19 mouse cellular contexts compared by ENCODE assay signal in the genomic region with DNA sequence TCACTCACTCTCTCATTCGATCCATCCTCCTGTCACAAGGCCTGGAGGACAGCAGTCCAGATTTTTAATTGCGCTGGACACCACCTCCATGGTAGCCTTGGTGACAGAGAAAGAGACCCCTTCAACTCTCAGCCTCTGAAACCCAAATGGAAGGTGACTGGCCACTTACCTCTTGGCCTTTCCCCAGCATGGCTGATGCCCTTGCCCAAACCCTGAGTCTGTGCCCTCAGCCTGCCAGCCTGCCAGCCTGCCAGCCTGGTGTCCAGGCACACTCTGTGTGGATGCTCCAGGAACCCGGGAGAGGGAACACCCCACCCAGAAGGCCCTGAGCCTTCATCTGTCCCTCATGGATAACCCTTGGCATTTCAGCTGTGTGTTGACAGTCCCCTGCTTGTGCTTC. TPM values are rescaled to one million over a fixed set of nuclear protein-coding genes. Genes with fewer than 3 reads are reported as not detected.
A peak's percentile ranks its signal among the peaks of the same experiment; 100 is the strongest.
DNase-seq lines count a peak whose midpoint lies in the region; ATAC-seq and TF ChIP-seq lines count a peak whose summit lies in the region.
"Had no signal": no experiment of that assay in that cellular context is flagged by ENCODE, and none has a peak within 500 bp of the region (broad histone marks: within the 10 kb centered on the region; RNA-seq: fewer than 3 reads in every experiment).

No protein-coding gene starts in this region.

- peaks cover 18% of the 10 kb centered on the region; the same call in 1 of the 2 replicates for H3K27me3 ChIP-seq in midbrain, postnatal 0 days (ENCODE audit: insufficient read depth, low read length)

- intact Hi-C loops in left cerebral cortex, adult 2 months (cut with DNase I), result no loop called here
- intact Hi-C loops in left cerebral cortex, postnatal 14 days (cut with DNase I), result no loop called here

- no peak for ATAC-seq in midbrain, postnatal 0 days (ENCODE audit: low FRiP score)
- ATAC-seq: inflammation-experienced regulatory T-cells, adult 6 months; midbrain, embryonic 15.5 days had no signal

- peaks cover 16% of the 10 kb centered on the region for H3K4me1 ChIP-seq in midbrain, postnatal 0 days (ENCODE audit: insufficient read depth, low read length)

- peak overlapping the region; percentile 5; the same call in 1 of the 2 replicates for H3K27ac ChIP-seq in left cerebral cortex, adult 2 months
- H3K27ac ChIP-seq in midbrain, postnatal 0 days (ENCODE audit: low read depth, low read length), result no peak overlapping the region
- H3K27ac ChIP-seq: embryonic facial prominence, embryonic 12.5 days; forebrain, embryonic 12.5 days; midbrain, embryonic 15.5 days had no signal

- H3K9ac ChIP-seq in midbrain, postnatal 0 days (replicated peaks; ENCODE audit: low read length, poor library complexity, severe bottlenecking), result no peak overlapping the region
- H3K9ac ChIP-seq: embryonic facial prominence, embryonic 12.5 days; forebrain, embryonic 12.5 days; midbrain, embryonic 15.5 days had no signal

- H3K36me3 ChIP-seq in midbrain, postnatal 0 days (ENCODE audit: insufficient read depth, low read length), result peaks cover 5% of the 10 kb centered on the region; the same call in 1 of the 2 replicates
- H3K36me3 ChIP-seq: embryonic facial prominence, embryonic 12.5 days; forebrain, embryonic 12.5 days; hindbrain, embryonic 10.5 days; midbrain, embryonic 15.5 days had no signal

- H3K9me3 ChIP-seq in midbrain, postnatal 0 days (ENCODE audit: low read length), result no peaks in the 10 kb centered on the region
- H3K9me3 ChIP-seq: embryonic facial prominence, embryonic 12.5 days; forebrain, embryonic 12.5 days; hindbrain, embryonic 10.5 days; midbrain, embryonic 15.5 days had no signal

- no peak overlapping the region for H3K4me3 ChIP-seq in left cerebral cortex, adult 2 months
- no peak overlapping the region for H3K4me3 ChIP-seq in midbrain, postnatal 0 days (ENCODE audit: low read depth, low read length)
- H3K4me3 ChIP-seq: embryonic facial prominence, embryonic 12.5 days; forebrain, embryonic 12.5 days; hindbrain, embryonic 10.5 days; midbrain, embryonic 15.5 days had no signal

- TF ChIP-seq CTCF in left cerebral cortex, adult 2 months (IDR thresholded peaks at IDR 0.05), result no peak
- no peak for TF ChIP-seq CTCF in midbrain, postnatal 0 days (IDR thresholded peaks at IDR 0.05)

- H3K4me2 ChIP-seq in midbrain, postnatal 0 days (ENCODE audit: low read depth, low read length, poor library complexity, severe bottlenecking), result no peak overlapping the region
- H3K4me2 ChIP-seq: embryonic facial prominence, embryonic 12.5 days; forebrain, embryonic 12.5 days; heart, embryonic 11.5 days; midbrain, embryonic 15.5 days had no signal

- peak; percentile 73 for DNase-seq in cerebellum, adult 11-12 months
- DNase-seq in cerebellum, postnatal 4 days (ENCODE audit: low spot score in 2 of 2), result no peak
- DNase-seq in left cerebral cortex, adult 2 months (ENCODE audit: extremely low spot score in 1 of 2, low spot score in 2 of 2), result no peak
- no peak for DNase-seq in left cerebral cortex, postnatal 14 days (ENCODE audit: low spot score in 2 of 2)
- peak; percentile 75 for DNase-seq in cerebellum, adult 9-11 months
- no peak for DNase-seq in heart, adult 8-10 months (ENCODE audit: low spot score)
- no peak for DNase-seq in midbrain, postnatal 0 days (ENCODE audit: low spot score)
- DNase-seq: kidney, adult 8-10 months; kidney, postnatal 10 days; lung, postnatal 4 days; thymus, adult 18-20 months; thymus, postnatal 36 days had no signal

- WGBS in midbrain, postnatal 0 days, result 80% methylated on average over 3 of the region's 3 CpGs

RNA-seq across cellular contexts. Expression of a gene that starts 2.1 kb away (rescaled TPM):
- 10 to 100 TPM; 18.8 to 19.9 TPM for total RNA-seq in left cerebral cortex, adult 2 months (2021)
- 10 to 100 TPM; 12.2 to 13.5 TPM for total RNA-seq in left cerebral cortex, postnatal 14 days (2021)
- 1 to 10 TPM in 2 of 4 experiments, under 1 TPM in 2; 0.72 to 1.0 (median 0.86) TPM for total RNA-seq in heart, adult 8-10 months (2022)
- 13.4 and 14.3 TPM in 2 replicates for total RNA-seq in midbrain, postnatal 0 days (2014; rRNA removed)
- 2.7 and 2.9 TPM in 2 replicates for polyA plus RNA-seq in midbrain, postnatal 0 days (2015; fragmentation: Nextera tagmentation; extraction: Ambion mirVana)
- total RNA-seq: granulocyte monocyte progenitor cell, adult 5-6 weeks had no signal

RNA-seq across cellular contexts. Expression of a gene that starts 2.5 kb away (rescaled TPM):
- total RNA-seq in left cerebral cortex, adult 2 months (2021), result 10 to 100 TPM; 12.5 to 14.6 TPM
- 10 to 100 TPM; 10.7 TPM for total RNA-seq in left cerebral cortex, postnatal 14 days (2021)
- total RNA-seq in heart, adult 8-10 months (2022), result 1 to 10 TPM; 3.0 to 5.0 (median 3.8) TPM
- total RNA-seq in midbrain, postnatal 0 days (2014; rRNA removed), result 4.0 and 6.1 TPM in 2 replicates
- 3.1 TPM in 2 replicates for polyA plus RNA-seq in midbrain, postnatal 0 days (2015; fragmentation: Nextera tagmentation; extraction: Ambion mirVana)

RNA-seq across cellular contexts. Expression of a gene that starts 41.7 kb away (rescaled TPM):
- total RNA-seq in left cerebral cortex, adult 2 months (2021), result 10 to 100 TPM in 1 of 2 experiments, 1 to 10 TPM in 1; 9.9 to 10.2 TPM
- total RNA-seq in left cerebral cortex, postnatal 14 days (2021), result 10 to 100 TPM in 1 of 2 experiments, 1 to 10 TPM in 1; 8.5 to 13.0 TPM
- 1 to 10 TPM; 4.8 to 5.3 (median 4.9) TPM for total RNA-seq in heart, adult 8-10 months (2022)
- 6.4 and 7.3 TPM in 2 replicates for total RNA-seq in midbrain, postnatal 0 days (2014; rRNA removed)
- 9.0 and 9.1 TPM in 2 replicates for polyA plus RNA-seq in midbrain, postnatal 0 days (2015; fragmentation: Nextera tagmentation; extraction: Ambion mirVana)

Comparison
In these comparisons a context has a peak if more than half of its experiments do, and no peak if none do; other contexts are left out.
1. DNase-seq: peak in cerebellum, adult 11-12 months (single experiment) and cerebellum, adult 9-11 months (single experiment); none in cerebellum, postnatal 4 days (0 of 2), left cerebral cortex, adult 2 months (0 of 2), left cerebral cortex, postnatal 14 days (0 of 2), heart, adult 8-10 months (single experiment) and midbrain, postnatal 0 days (single experiment).